Mouse (Mus musculus): ENCODE data around the gene E330034G19Rik.
"Not testable (repeated sequence)": the region's sequence is repeated elsewhere in the genome, so short reads cannot be mapped to it uniquely, and the experiment has no call there.

Gene E330034G19Rik

DNA sequence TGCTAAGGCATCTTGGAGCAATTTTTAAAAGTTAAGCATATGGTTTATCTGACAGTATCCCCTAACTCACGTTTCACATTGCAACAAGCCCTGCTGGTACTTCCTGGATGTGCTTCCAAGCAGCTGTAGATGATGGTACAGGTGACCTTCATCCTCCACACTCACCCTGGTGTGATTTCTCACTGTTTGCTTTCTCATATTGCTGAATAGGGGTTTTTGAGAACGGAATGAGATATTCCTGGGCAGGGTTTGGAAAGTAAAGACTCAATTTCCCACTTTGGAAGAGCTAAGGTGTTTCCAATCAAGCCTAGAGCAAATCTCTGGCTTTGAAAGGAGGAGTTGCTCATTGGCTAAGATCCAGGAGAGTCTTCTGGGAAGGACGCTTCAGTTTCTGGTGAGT is at the start of gene E330034G19Rik:
Gene E330034G19Rik (plus strand): TSS at position 301 of the 400 bp plus-strand sequence.
- no peak for DNase-seq (ENCODE audit: low read depth, low spot score)

DNA sequence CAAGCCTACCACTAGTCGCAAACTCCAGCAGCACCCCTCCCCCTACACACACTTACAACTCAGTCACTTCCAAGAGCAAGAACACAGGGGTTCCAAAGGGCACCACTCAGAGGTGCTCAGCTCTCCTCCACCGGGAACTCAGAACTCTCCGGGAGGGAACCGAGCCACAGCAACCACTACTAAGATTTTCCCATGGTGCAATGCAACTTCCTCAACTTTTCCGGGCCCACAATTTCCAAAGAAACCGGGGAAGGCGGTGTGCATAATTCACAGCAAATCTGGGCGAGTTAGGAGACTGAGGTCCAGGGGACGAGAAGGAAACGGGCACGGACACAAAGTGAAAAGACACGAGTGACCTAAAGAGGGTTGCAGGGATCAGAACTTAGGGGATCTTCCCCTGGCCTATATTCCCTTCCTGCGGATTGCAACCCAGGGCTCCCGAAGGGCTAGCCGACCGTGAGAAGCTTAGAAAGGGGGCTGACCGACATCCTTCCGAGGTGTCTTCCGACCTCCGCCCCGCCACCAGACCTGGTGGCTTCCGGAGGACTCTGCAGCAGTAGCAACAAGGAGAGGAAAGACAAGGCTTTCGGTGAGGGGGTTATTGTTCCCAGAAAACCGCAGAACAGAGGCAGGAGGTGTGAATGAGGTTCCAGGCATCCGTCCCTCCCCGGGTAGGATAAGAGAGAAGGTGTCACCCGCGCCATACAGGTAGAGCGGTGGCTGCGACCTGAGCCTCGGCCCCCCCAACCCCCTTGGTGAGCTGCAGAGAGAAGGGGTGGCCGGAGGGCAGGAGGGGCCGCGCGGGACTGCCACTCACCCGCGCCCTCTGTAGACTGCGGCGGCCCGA is 48.5 kb upstream of the E330034G19Rik start:
- DNase-seq (ENCODE audit: low read depth, low spot score): peak; percentile 31

DNA sequence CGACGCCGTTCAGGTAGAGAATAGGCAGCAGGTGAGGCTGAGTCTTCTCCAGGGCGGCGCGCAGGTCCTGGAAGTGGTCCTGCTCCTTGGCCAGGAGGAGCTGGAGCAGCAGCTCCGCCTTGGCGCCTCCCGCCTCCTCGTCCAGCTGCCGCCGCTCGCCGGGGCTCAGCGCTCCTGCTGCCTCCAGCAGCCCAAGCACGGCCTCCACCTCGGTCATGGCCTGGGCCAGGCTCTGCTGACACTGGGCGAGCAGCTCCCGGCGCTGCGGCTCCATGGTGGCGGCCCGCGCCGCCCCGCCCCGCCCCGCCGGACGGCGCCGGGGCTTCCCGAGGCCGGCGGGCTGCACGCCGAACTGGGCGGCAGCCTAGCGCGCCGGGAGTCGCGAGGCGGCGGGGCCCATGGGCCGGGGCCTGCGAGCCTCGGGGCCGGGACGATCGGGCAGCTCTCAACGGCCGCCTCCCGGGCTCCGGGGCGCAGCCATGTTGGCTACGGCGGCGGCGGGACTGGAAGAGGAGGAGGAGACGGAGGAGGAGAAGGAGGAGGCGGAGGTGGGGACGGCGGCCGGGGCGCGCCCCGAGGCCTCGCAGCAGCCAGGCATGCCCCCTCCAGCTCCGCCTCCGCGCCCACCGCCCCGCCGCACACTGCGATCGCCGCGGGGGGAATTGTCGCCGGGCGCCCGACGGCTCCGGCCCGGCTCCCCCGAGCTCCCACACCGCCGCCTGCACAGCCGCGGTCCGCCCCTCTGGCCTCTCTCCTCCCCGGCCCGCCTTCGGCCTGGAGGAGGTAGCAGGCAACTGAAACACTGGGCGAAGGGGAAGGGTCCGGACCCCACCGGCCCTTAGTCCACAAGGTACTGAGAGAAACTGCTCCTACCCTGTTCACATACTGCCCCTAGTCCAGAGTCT is 47.6 kb upstream of the E330034G19Rik start, which contains the start of gene Dlg5:
Gene Dlg5 (minus strand): TSS at position 744 of the 905 bp plus-strand sequence.
- peak; percentile 66 for DNase-seq (ENCODE audit: low read depth, low spot score)

DNA sequence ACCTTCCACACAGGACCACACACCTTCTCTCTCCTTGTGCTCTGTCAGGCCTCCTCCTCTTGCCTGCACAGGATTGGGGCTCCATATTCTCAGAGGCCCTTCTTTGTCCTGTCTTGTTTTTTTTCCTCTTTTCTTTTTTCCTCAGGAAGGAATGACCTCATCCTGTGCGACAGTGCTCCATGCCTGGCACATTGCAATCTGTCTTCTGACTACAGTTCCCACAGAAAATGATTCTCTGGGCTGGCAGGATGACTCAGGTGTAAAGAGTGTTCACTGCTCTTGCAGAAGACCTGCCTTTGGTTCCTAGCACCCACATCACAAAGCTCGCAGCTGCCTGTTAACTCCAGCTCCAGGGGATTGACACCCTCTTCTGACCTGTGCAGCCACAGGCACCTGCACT is 43.1 kb upstream of the E330034G19Rik start:
- no peak for DNase-seq (ENCODE audit: low read depth, low spot score)

DNA sequence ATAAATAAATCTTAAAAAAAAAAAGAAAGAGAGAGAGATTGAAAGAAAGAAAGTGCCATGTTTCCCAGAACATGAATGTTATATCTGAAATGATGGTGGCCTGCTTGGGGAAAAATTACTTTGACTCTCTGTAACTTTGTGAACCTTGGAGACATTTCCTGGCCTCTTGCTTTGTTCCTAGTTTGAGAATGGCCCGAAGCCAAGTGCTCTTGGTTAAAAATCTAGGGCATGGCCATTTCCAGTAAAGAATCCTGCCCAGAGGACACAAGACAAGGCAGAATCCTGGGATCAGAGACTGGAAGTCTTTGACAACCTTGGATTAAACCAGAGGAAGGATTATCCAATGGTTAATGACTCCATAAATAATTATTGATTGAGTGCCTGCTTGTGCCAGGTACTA is 41.7 kb upstream of the E330034G19Rik start:
- no peak for DNase-seq (ENCODE audit: low read depth, low spot score)

DNA sequence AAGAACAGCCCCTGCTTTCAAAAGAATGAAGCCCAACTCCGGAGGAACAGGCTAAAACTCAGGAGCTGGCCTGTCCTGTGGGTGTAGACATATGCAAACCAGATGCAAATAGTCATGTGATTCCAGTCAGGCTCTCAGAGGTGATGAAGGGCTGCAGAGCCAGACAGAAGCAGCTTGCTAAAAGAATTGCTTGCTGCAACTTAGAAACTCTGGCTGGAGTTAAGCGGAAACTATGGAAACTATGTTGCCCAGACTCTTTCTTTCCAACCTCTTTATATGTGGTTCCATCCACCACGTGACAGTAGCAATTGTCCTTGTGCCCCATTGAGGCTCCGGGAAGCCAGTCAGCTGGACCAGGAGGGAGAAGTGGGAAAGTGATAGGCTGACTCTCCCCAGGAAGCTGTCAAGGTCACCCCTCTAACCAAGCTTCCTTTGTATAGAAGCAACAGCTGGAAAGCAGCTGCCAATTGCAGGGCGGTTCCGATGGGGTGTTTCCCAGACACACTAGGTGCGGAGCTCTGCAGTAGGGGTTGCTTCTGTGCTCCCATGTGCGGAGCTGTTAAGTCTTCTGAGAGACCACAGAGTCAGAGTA is 39.3 kb upstream of the E330034G19Rik start:
- DNase-seq (ENCODE audit: low read depth, low spot score): peak; percentile 95

DNA sequence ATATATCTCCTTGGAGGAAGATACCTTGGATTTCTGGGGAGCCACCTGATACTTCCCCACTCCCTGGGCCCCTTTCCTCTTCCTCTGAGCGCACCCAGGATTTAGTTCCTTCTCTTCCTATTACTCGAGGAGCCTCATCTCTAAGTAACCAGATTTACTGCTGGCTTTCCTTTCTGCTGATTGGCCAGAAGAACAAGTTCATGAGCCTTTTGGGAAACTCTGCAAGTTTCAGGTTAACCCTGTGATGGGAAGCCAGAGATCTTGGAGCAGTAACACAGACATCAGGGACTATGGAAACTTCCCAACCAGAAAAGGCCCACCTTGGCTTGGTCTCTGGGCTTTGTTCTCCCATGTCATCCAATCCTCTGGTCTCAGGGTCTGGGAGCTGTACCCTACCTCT is 37.1 kb upstream of the E330034G19Rik start:
- DNase-seq (ENCODE audit: low read depth, low spot score): no peak

DNA sequence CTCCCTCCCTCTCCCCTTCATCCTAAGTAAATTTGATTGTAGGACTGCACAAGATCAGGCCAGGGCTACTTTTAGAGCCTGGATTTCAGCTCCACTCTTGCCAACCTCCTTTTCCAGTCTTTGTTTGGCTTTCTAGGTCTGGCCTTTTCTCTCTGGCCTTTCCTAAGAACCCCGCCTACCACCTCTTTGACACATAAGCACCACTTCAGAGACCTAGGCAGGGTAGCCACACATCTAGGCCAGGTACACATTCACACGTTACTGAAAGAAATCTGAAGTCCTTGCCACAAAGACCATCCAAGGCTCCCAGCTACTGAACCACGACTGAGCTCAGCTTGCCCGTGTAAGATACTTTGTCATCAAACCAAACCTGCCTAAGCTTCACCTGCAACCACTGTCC is 32.6 kb upstream of the E330034G19Rik start:
- DNase-seq (ENCODE audit: low read depth, low spot score): no peak

DNA sequence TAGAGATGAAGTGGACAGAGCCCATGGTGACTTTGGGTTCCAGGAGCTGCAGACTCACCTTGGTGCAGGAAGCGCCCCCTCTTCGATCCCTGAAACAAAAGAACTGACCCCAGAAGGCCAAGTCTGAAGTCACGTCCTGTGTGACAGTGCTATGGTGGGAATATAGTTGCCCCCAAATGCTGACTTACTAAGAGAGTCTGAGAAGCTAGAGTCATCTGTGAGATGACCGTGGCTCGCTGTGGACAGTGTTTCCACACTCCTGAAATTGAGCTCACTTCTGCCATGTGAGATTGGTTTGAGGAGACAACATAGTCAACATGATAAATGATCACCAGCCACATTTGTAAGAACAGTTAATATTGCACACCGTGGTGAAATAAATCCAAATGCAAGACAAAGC is 30.6 kb upstream of the E330034G19Rik start:
- no peak for DNase-seq (ENCODE audit: low read depth, low spot score)

DNA sequence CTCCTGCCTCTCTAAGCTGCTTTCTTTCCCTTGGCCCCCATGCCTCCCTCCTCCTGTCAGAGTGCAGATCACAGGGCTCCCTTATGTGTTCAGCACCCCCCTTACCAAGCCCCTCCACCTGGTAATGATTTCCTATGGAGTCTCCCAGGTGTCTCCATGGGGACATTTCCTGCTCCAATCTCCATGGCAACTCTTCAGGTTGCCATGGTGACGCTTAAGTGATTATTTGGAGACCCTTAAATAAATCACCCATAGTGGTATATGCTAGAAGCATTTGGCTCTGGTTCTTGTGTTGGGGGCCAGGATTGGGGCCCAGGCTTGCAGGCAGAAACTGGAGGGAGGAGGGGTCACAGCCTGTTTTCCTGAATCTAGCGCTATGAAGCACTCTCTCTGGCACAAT is 30.1 kb upstream of the E330034G19Rik start:
- DNase-seq (ENCODE audit: low read depth, low spot score): peak; percentile 34

DNA sequence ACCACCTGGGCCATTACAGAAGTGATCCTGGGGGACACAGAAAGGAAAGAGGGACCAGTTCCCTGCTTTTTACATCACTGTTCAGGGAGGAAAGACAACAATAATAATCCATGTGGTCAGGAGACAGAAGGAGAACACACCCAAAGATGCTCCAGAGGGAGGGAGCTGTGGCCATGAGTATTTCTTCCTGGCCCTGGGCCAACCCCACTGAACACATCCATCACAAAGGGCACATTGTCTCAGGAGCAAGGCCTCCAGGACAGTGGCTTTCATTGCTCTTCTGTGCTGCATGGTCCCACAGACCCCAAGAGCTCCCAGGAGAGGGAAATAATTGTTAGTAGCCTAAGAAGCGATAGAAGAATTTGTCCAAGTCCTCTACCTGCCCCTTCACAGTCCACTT is 23.4 kb upstream of the E330034G19Rik start:
- peak; percentile 18 for DNase-seq (ENCODE audit: low read depth, low spot score)

DNA sequence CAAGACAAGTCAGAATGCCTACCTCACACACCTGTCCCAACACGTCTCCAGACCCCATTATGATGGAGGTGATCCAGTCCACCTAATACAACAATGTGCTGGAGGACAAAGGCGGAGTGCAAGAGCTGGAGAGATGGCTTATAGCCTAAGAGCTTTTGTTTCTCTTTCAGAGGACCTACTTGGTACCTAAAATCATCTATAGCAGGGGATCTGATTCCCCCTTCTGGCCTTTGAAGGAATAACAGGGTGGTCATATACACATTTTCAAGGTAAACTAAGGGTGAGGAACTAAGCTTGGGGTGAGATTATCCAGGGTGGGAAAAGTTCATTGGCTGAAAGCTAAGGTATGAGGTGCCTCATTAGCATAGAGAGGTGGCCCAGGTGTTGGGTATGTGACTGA is 19.4 kb upstream of the E330034G19Rik start:
- DNase-seq (ENCODE audit: low read depth, low spot score): peak; percentile 60

DNA sequence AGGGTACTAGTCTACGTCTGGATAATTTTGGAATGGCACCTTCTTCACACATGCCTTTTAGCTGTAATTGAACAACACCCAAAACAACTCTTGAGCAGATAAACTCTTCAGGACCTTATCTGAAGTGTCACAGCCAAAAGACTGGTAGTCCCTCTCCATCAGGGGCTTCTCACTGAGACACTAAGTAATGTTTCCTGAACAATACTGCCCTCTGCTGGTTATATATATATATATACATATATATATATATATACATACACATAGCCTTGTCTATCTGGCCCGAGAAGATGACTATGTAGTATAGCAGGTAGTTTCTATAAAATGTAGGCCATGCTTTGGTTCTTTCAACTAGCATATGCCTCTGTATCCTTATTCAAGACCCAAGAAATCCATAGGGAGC is 17.5 kb upstream of the E330034G19Rik start:
- peak; percentile 24 for DNase-seq (ENCODE audit: low read depth, low spot score)

DNA sequence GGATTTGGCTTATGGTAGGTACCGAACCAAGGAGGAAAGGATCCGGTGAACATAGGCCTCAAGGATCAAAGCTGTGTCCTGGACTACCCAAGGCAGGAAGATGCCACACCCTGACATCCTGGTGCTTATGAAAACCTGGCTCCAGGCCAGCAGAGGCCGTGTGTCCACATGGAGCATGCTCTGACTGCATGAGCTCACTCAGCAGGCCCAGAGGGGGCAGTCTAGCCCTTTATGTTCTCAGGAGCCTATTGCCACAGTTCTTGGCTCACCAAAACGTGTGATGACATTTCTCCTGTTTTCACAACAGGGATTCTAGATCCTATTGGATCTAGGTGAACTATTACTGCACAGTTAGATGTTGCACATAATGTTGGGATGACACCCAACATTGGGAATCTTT is 11.7 kb upstream of the E330034G19Rik start:
- DNase-seq (ENCODE audit: low read depth, low spot score): peak; percentile 18

DNA sequence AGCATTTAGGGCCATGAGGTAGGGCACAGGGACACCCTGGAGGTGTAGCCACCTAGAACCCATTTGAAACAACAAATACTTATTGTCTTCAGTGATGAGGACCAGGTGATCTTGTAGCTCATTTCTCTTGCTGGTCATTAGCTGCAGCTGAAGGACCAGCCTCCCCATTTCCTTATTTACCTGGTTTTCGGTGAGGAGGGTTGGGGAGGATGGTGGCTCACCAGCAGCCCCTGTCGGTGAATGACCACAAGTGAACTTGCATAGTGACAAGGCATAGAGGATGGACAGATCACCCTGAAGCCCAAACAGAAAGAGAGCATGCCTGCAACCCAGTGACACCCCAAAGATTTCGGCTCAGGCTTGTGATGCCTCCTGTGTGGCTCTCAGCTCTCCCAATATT is 10.7 kb upstream of the E330034G19Rik start:
- no peak for DNase-seq (ENCODE audit: low read depth, low spot score)

DNA sequence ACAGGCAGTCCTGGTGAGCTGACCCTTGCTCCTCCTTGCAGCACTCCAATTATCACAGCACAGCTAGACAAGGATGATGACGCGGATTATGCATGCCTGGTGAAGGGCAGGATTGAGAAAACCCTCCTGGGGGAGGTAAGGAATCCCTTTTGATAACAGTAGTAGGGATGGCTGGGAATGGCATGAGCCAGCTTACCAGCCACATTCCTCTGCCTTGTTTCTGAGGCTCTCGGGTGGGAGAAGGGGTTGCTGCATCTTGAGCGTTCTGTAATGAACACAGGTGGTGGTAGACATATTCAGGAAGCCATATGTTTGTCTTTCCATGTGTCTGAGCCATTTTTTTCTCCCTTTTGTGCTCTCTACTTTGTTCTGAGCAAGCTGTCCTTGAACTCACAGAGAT is 6.9 kb upstream of the E330034G19Rik start:
- DNase-seq (ENCODE audit: low read depth, low spot score): no peak

DNA sequence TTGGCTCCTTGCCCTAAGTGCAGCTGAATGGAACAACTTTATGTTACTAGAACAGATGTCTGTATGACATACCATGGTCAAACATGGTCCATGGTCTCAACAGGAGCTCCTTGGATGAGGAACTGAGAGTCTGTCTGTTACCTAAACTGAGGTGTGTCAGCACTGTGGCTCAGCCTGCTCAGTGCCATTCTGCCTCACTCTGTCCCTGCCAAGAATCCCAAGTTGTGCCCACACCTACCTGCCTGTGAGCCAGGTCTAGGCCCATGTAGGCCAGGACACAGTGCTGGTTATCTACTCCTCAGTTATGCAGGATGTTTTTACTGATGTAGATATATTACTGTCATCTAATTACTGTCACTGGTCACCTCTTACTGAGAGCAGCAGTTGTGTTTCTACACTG is 2.3 kb upstream of the E330034G19Rik start:
- no peak for DNase-seq (ENCODE audit: low read depth, low spot score)

DNA sequence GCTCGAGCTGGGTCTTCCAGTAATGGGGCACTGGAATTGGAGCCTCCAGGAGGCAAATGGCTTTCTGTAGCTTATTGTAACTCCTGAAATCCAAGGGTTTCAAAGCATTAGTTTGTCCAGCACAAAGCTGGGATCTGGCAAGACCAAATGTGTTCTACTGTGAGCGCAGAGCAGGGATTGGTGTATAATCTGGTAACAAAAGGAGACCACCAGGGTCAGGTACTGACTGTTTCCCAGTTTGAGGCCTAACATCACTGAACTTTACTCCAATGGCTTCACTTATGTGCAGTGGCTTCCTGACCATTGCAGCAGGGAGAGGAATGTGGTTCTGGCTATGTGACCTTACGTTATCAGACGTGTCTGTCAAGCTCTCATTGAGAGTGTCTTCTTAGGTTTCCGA is 617 bp downstream of the E330034G19Rik start:
- no peak for DNase-seq (ENCODE audit: low read depth, low spot score)

DNA sequence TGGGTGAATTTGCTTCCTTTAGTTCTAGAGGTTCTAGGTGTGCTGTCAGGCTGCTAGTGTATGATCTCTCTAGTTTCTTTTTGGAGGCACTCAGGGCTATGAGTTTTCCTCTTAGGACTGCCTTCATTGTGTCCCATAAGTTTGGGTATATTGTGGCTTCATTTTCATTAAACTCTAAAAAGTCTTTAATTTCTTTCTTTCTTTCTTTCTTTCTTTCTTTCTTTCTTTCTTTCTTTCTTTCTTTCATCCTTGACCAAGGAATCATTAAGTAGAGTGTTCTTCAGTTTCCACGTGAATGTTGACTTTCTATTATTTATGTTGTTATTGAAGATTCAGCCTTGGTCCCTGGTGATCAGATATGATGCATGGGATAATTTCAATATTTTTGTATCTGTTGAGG is 9.1 kb downstream of the E330034G19Rik start:
- not testable (repeated sequence) for DNase-seq (ENCODE audit: low read depth, low spot score)

DNA sequence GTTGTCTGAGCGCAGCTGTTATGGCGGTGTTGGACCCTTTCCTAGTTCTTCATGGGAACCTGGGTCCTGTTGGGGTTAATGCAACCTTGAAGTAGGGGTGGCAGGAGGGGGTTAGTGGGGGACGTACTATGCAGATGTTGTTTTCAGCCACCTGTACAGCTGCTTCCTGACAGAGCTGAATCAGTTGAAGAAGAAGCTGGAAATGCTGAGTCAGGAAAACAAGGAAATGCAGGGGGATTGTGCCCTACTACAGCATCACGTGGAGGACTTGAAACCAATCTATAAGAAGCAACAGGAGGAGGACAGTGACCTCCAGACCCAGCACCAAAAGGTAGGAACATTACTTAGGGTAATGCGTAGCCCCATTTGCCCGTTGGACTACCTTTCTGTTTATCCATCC is 13.7 kb downstream of the E330034G19Rik start:
- no peak for DNase-seq (ENCODE audit: low read depth, low spot score)

DNA sequence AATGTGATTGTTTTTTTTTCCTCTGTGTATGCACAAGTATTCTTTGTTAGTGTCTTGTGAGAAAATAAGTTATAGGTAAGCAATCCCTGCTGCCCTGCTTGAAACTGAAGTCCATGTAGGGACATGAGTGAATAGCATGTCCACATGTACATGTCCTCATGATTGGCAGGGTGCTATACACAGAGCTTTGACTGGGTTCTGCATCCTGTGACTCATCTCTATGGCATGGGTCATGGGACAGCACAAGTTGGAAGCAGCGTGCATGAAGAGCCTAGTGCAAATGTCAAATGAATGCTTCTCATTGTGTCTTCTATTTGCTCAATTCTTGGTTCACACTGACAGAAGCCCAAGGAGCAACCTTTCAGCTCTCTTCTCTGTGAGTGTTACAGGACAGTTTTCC is 14.1 kb downstream of the E330034G19Rik start:
- no peak for DNase-seq (ENCODE audit: low read depth, low spot score)

DNA sequence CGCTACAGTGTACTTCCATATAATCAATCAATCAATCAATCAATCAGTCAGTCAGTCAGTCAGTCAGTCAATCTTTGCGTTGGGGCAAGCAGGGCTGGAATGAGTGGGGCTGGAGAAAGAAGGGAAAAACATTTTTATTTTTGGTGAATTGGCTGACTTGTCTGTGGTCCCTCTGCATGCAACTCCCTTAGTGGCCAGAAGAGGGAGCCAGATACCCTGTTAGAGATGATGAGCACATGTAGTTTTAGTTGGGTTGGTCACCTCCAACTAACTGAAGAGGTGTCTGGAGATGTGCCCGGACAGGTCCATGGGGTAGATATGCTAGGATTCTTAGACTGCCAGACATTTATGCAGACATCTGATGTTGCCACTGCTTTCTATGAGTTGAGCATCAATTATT is 18.1 kb downstream of the E330034G19Rik start:
- peak; percentile 84 for DNase-seq (ENCODE audit: low read depth, low spot score)

Measured in R1 (cell line).